Mouse (Mus musculus) kidney, adult 2 months (tissue): Measurements from ENCODE around the gene Gm28230. TPM values are rescaled to one million over a fixed set of nuclear protein-coding genes. Genes with fewer than 3 reads are reported as not detected.

ENCODE experiments used
- DNase-seq: peaks from one replicate; pipeline ENCODE4 v3.0.0; 2021
- H3K27ac ChIP-seq: fragments of 200-500 bp; 2 replicates; pipeline ENCODE4 v1.5.1; 2012; ENCODE audit warnings: low read depth, low read length, control low read depth, inconsistent platforms; ENCODE audit not compliant: insufficient read depth
- H3K27me3 ChIP-seq: fragments of 200-500 bp; replicated peaks from 2 replicates; pipeline ENCODE4 v1.6.1; 2012; ENCODE audit warnings: mild to moderate bottlenecking, moderate library complexity, low read length, inconsistent platforms; ENCODE audit not compliant: control insufficient read depth, insufficient read depth
- H3K36me3 ChIP-seq: fragments of 200-500 bp; 2 replicates; pipeline ENCODE4 v1.6.1; 2012; ENCODE audit warnings: mild to moderate bottlenecking, moderate library complexity, low read length, inconsistent platforms; ENCODE audit not compliant: control insufficient read depth, insufficient read depth
- H3K4me1 ChIP-seq: fragments of 200-500 bp; 2 replicates; pipeline ENCODE4 v1.6.1; 2011; ENCODE audit warnings: low read length; ENCODE audit not compliant: control insufficient read depth, insufficient read depth
- H3K4me3 ChIP-seq: fragments of 200-500 bp; 2 replicates; pipeline ENCODE4 v1.5.1; 2011; ENCODE audit warnings: mild to moderate bottlenecking, low read depth, low read length, control low read depth; ENCODE audit not compliant: insufficient read depth
- CTCF ChIP-seq: fragments of 200-500 bp; conservative IDR thresholded peaks from 2 replicates; pipeline ENCODE4 v1.5.1; 2011; ENCODE audit warnings: low read depth, mild to moderate bottlenecking, control low read depth, low read length, moderate library complexity, mixed read lengths; ENCODE audit not compliant: insufficient read depth, insufficient read length
- POLR2A ChIP-seq: fragments of 200-500 bp; IDR thresholded peaks from one replicate; pipeline ENCODE4 v1.6.1; 2011; ENCODE audit warnings: low read depth, low read length, control low read depth
- WGBS: fragments of 180-500 bp; shearing (Covaris S2); methylation state at CpG from one replicate; pipeline ENCODE4 v1.1.7; 2018; 5-methylcytosine and 5-hydroxymethylcytosine counted together
- polyA plus RNA-seq: library from polyadenylated mRNA; depleted of rRNA; stranded (reverse); fragments of >200 nt; gene quantifications from 2 replicates; pipeline ENCODE4 v1.2.3, GENCODE M21; 2012; rRNA removed

The Gm28230 gene
- 5.5 and 7.8 TPM in 2 replicates for polyA plus RNA-seq

GRCm38 (mm10) chr2:74726551-74726950 lies at the start of gene Gm28230:
Gene Gm28230 (plus strand): TSS chr2:74726728.
- Histone ChIP-seq H3K27ac (no peak within 1 kb of the TSS), H3K27me3 (no peaks in the 10 kb centered on the region), H3K36me3 (no peaks in the 10 kb centered on the region), H3K4me3 (peak within 1 kb of the TSS; percentile 40), H3K4me1 (peaks cover 16% of the 10 kb centered on the region; the same call in 1 of the 2 replicates)
- peak; percentile 93 for DNase-seq
- WGBS, result 41% methylated on average over 5 of the region's 5 CpGs
- TF ChIP-seq CTCF (no peak), POLR2A (no peak)

GRCm38 (mm10) chr2:74677106-74677505 lies 49.4 kb upstream of the Gm28230 start:
- Histone ChIP-seq H3K27me3 (peaks cover 5% of the 10 kb centered on the region), H3K4me1 (no peaks in the 10 kb centered on the region), H3K4me3 (no peak overlapping the region), H3K27ac (no peak overlapping the region), H3K36me3 (no peaks in the 10 kb centered on the region)
- DNase-seq, result no peak
- WGBS, result 79% methylated on average over 2 of the region's 2 CpGs
- TF ChIP-seq POLR2A, result no peak
- no peak for TF ChIP-seq CTCF

DNA sequence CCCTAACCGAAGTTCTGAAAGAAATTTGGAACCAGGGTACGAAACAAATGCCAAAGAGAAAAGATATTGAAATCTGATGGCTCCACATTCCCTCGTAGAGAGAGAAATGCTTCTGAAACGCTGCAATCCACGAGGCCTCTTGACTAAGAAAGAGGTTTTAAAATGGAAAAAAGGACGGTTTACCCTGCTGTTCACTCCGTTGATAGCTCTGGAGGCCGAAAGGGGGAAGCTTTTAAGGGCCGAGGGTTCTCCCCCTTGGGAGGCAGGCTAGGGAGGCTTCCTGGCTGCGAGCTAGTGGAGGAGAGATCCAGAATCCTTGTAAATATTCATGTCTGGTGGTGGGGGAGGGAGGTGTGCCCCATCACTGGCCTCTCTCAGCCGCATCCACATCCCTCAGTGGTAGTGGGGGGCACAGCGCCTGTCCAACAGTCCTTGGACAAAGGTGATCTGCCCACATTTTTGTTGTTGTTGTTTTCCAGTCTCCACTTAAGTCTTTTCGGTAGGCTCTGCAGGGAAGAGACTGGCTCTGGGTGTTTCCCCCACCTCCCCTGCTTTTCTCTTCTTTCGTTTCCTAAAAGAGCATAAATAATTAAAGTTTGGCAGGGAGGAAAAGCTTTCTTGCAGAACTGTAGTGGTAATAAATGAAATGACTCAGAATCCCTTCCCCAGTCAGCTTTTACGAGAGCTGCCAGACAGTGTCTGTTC lies 47.5 kb upstream of the Gm28230 start, which contains the start of gene Hoxd11:
Gene Hoxd11, plus strand, starts transcription at position 667 of the 705 bp plus-strand sequence.
- Histone ChIP-seq H3K4me1 (no peaks in the 10 kb centered on the region), H3K36me3 (no peaks in the 10 kb centered on the region), H3K4me3 (peak within 1 kb of the TSS; percentile 44), H3K27ac (peak within 1 kb of the TSS; percentile 61; the same call in 1 of the 2 replicates), H3K27me3 (peaks cover 9% of the 10 kb centered on the region)
- DNase-seq, result no peak
- TF ChIP-seq POLR2A, result no peak
- no peak for TF ChIP-seq CTCF
- WGBS, result 39% methylated on average over 15 of the region's 15 CpGs

DNA sequence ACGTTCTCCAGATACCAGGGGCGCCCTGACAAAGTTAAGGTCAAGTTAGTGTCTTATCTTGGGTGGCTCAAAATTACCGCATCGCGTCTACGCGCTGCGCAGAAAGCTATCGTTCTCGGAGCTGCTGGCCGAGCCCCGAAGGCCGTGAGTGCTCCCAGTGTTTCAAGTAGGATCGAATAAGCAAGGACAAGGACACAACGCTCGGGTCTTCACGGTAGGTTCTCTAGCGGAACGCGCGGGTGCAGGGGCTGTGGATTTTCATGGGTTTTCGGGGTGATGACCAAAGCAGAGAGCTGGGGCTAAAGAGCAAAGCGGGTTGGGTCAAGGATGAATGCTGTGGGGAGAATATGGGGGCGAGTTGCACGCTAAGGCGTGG lies 46.9 kb upstream of the Gm28230 start:
- peaks cover 9% of the 10 kb centered on the region for H3K27me3 ChIP-seq

GRCm38 (mm10) chr2:74679980-74680379 lies 46.5 kb upstream of the Gm28230 start:
- no peak for DNase-seq
- H3K27me3 ChIP-seq, result peaks cover 9% of the 10 kb centered on the region
- TF ChIP-seq POLR2A (no peak), CTCF (no peak)
- WGBS, result 8% methylated on average over 23 of the region's 23 CpGs
- H3K27ac ChIP-seq, result peak overlapping the region; percentile 61; the same call in 1 of the 2 replicates
- H3K36me3 ChIP-seq, result no peaks in the 10 kb centered on the region
- H3K4me1 ChIP-seq, result no peaks in the 10 kb centered on the region
- H3K4me3 ChIP-seq, result peak overlapping the region; percentile 44

More for the DNA sequence above, 46.9 kb upstream of the Gm28230 start:
- peak overlapping the region; percentile 44 for H3K4me3 ChIP-seq
- no peak for TF ChIP-seq POLR2A
- TF ChIP-seq CTCF, result no peak
- H3K27ac ChIP-seq, result peak overlapping the region; percentile 61; the same call in 1 of the 2 replicates
- WGBS, result 7% methylated on average over 26 of the region's 26 CpGs
- no peaks in the 10 kb centered on the region for H3K36me3 ChIP-seq
- H3K4me1 ChIP-seq, result no peaks in the 10 kb centered on the region
- DNase-seq, result no peak

- peak overlapping the region; percentile 12 for H3K27ac ChIP-seq
- H3K27me3 ChIP-seq, result peaks cover 9% of the 10 kb centered on the region
- H3K4me1 ChIP-seq, result no peaks in the 10 kb centered on the region
- DNase-seq, result no peak
- WGBS, result 40% methylated on average over 21 of the region's 21 CpGs
- peak overlapping the region; percentile 44; the same call in 1 of the 2 replicates for H3K4me3 ChIP-seq
- TF ChIP-seq CTCF (no peak), POLR2A (no peak)
- H3K36me3 ChIP-seq, result no peaks in the 10 kb centered on the region
Observed at GRCm38 (mm10) chr2:74680561-74681398, 45.7 kb upstream of the Gm28230 start.
